Mouse (Mus musculus) intestine, embryonic 16.5 days (tissue): ENCODE measurements around the gene 4933414I15Rik. TPM values are rescaled to one million over a fixed set of nuclear protein-coding genes. Genes with fewer than 3 reads are reported as not detected.
A peak's percentile ranks its signal among the peaks of the same experiment; 100 is the strongest.

Source experiments
- ATAC-seq: fragments of 200-750 bp; cut with Nextera tagmentation; 2 replicates; pipeline ENCODE4 v1.8.0; 2017; ENCODE audit warnings: moderate TSS enrichment, moderate library complexity
- H3K27ac ChIP-seq: fragments of 300-500 bp; sonication (generic); 2 replicates; pipeline ENCODE4 v1.5.1; 2014; ENCODE audit warnings: mild to moderate bottlenecking, low read length
- H3K27me3 ChIP-seq: fragments of 300-500 bp; sonication (generic); replicated peaks from 2 replicates; pipeline ENCODE4 v1.6.1; 2014; ENCODE audit warnings: low read length, control low read depth, mixed read lengths; ENCODE audit not compliant: control insufficient read depth, insufficient read depth
- H3K36me3 ChIP-seq: fragments of 300-500 bp; sonication (generic); 2 replicates; pipeline ENCODE4 v1.6.1; 2014; ENCODE audit warnings: low read length, control low read depth; ENCODE audit not compliant: control insufficient read depth, insufficient read depth
- H3K4me1 ChIP-seq: fragments of 300-500 bp; sonication (generic); 2 replicates; pipeline ENCODE4 v1.6.1; 2014; ENCODE audit warnings: low read length, control low read depth, mixed read lengths; ENCODE audit not compliant: control insufficient read depth, insufficient read depth
- H3K4me2 ChIP-seq: fragments of 300-500 bp; sonication (generic); 2 replicates; pipeline ENCODE4 v1.6.1; 2014; ENCODE audit warnings: low read depth, low read length, control low read depth
- H3K4me3 ChIP-seq: fragments of 300-500 bp; sonication (generic); 2 replicates; pipeline ENCODE4 v1.5.1; 2014; ENCODE audit warnings: mild to moderate bottlenecking, low read length
- H3K9ac ChIP-seq: fragments of 300-500 bp; sonication (generic); 2 replicates; pipeline ENCODE4 v1.6.1; 2014; ENCODE audit warnings: low read depth, low read length
- H3K9me3 ChIP-seq: fragments of 300-500 bp; sonication (generic); 2 replicates; pipeline ENCODE4 v1.6.1; 2016; ENCODE audit warnings: low read length, control low read depth; ENCODE audit not compliant: control insufficient read depth
- WGBS: fragments of 180-500 bp; shearing (Covaris S2); extraction: QIAGEN DNeasy Blood & Tissue Kit; methylation state at CpG from one replicate; pipeline ENCODE4 v1.1.7; 2014; 5-methylcytosine and 5-hydroxymethylcytosine counted together
- polyA plus RNA-seq: library from polyadenylated mRNA; unstranded; fragments of >200 nt; fragmentation: Nextera tagmentation; extraction: Ambion mirVana; gene quantifications from 2 replicates; pipeline ENCODE4 v1.2.1, GENCODE M21; 2015

Gene 4933414I15Rik
- polyA plus RNA-seq, 1 experiment from 2014 or later: not detected

DNA sequence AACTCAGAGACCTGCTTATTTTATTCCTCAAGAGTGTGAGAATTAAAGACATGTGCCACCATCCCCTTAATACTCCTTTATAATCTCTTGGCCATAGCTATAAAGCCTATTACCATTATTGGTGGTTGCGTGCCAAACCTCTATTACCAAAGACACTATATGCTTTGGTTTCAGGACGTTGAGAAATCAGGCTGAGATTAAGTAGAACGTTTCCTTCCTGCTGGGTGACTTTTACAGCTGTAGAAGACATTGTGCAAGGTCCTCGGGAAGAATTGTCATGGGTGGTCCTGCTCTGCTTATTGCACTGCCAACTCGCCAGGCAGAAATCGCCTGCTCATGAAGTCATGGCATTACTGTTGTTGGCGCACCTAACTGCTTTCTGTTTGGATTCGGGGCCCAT, 5.1 kb downstream of the 4933414I15Rik start:
- H3K9me3 ChIP-seq: no peaks in the 10 kb centered on the region
- H3K4me2 ChIP-seq: no peak overlapping the region
- no peaks in the 10 kb centered on the region for H3K36me3 ChIP-seq
- H3K4me3 ChIP-seq: no peak overlapping the region
- no peak overlapping the region for H3K9ac ChIP-seq
- H3K27ac ChIP-seq: no peak overlapping the region
- WGBS: 80% methylated on average over 8 of the region's 8 CpGs
- H3K4me1 ChIP-seq: no peaks in the 10 kb centered on the region
- ATAC-seq: no peak
- H3K27me3 ChIP-seq: no peaks in the 10 kb centered on the region

DNA sequence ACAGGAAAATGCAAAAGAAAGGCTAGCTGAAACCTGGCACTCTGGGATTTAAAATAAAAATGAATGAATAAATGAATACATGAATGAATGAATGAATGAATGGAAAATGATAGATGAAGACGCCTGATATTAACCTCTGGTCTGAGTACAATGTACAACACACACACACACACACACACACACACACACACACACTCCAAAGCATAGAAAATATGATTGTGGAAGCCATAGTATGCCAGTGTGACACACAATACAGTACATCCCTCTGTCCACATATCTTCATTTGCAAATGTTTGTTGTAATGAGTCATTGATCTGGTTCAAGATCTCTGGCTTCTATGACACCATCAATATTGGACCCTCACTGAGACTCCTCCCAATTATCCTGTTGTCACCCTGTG, 11.5 kb downstream of the 4933414I15Rik start:
- Histone ChIP-seq H3K4me3 (no peak overlapping the region), H3K9me3 (no peaks in the 10 kb centered on the region), H3K27ac (no peak overlapping the region), H3K9ac (no peak overlapping the region), H3K4me2 (no peak overlapping the region; the same call in 1 of the 2 replicates), H3K4me1 (no peaks in the 10 kb centered on the region), H3K27me3 (no peaks in the 10 kb centered on the region), H3K36me3 (no peaks in the 10 kb centered on the region)
- ATAC-seq: peak; percentile 17
- WGBS: 90% methylated on average over 1 of the region's 1 CpGs

DNA sequence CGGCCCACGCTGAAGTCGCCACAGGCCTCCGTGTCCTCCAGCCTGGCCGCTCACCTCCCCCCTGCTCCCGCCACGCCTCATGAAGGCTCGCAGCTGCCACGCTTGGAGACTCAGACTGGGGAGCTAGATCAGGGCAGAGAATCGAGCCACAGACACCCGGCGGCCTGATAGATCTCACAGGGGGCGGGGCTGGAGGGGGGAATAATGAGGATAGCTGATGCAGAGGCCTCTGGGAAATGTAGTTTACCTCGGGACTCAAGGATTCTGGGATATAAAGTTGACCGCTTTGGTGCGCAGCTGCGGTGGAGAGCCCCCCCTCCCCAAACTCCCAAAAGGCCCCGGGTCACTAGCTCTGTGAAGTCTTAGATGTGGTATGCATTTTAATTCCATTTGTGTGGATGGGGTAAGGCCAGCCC, 12.1 kb downstream of the 4933414I15Rik start, which contains the start of gene Zfp354b:
Zfp354b (minus strand) TSS at position 183 of the 416 bp plus-strand sequence.
- Histone ChIP-seq H3K27me3 (no peaks in the 10 kb centered on the region), H3K4me3 (peak within 1 kb of the TSS; percentile 79), H3K27ac (peak within 1 kb of the TSS; percentile 46; the same call in 1 of the 2 replicates), H3K4me1 (no peaks in the 10 kb centered on the region), H3K36me3 (no peaks in the 10 kb centered on the region), H3K9me3 (no peaks in the 10 kb centered on the region), H3K9ac (peak within 1 kb of the TSS; percentile 82), H3K4me2 (peak within 1 kb of the TSS; percentile 98)
- 2% methylated on average over 18 of the region's 18 CpGs for WGBS
- peak; percentile 95 for ATAC-seq

DNA sequence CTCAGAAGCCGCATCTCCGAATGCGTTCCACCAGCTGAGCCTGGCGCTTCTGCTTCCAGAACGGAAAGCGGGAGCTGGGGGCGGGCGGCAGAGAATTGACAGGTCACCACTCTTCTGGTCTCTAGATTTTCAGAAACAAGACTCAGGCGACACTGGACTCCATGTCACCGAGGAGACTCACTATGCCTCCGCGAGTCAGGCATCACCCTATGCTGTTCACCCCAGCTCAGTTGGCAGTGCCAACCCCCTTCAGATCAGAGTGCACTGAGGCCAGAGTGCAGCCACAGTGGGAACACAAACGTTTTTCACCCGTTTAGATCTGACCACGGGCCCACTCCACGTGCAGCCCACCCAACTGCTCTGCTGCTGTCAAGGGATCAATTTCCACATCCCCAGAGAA, 12.5 kb downstream of the 4933414I15Rik start:
- Histone ChIP-seq H3K9me3 (no peaks in the 10 kb centered on the region), H3K4me2 (peak overlapping the region; percentile 98), H3K9ac (peak overlapping the region; percentile 82), H3K36me3 (no peaks in the 10 kb centered on the region), H3K4me1 (no peaks in the 10 kb centered on the region), H3K27me3 (no peaks in the 10 kb centered on the region), H3K27ac (peak overlapping the region; percentile 46; the same call in 1 of the 2 replicates), H3K4me3 (peak overlapping the region; percentile 79)
- ATAC-seq: peak; percentile 76
- 3% methylated on average over 16 of the region's 16 CpGs for WGBS

DNA sequence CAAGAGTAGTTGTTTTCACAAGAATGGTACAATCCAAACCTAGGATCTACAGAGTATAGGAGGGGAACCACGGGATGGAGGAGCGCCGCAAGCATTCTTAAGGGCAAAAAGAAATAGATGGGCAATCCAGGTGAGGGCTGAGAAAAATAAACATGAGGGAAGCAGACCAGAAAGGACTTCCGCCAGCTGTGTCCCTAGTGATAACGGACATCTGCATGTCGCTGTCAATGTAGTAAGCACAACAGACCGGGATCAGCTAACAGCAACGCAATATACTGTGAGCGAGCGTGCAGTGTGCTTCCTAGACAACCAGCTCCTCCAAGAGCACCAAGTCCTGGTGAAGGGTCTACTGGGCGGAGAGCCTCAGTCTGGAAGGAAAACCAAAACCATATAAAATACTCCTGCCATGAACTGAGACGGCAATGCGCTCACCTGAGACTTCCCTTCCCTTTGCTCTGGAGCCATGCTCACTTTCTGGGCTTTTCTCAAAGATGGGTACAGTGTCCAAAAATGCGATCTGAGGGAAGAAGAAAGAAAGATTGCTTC, 13.0 kb downstream of the 4933414I15Rik start:
- 15% methylated on average over 14 of the region's 14 CpGs for WGBS
- H3K4me1 ChIP-seq: no peaks in the 10 kb centered on the region
- H3K27ac ChIP-seq: no peak overlapping the region
- H3K36me3 ChIP-seq: no peaks in the 10 kb centered on the region
- peak overlapping the region; percentile 98 for H3K4me2 ChIP-seq
- H3K9ac ChIP-seq: peak overlapping the region; percentile 82
- no peaks in the 10 kb centered on the region for H3K27me3 ChIP-seq
- ATAC-seq: no peak
- no peaks in the 10 kb centered on the region for H3K9me3 ChIP-seq
- H3K4me3 ChIP-seq: peak overlapping the region; percentile 79

DNA sequence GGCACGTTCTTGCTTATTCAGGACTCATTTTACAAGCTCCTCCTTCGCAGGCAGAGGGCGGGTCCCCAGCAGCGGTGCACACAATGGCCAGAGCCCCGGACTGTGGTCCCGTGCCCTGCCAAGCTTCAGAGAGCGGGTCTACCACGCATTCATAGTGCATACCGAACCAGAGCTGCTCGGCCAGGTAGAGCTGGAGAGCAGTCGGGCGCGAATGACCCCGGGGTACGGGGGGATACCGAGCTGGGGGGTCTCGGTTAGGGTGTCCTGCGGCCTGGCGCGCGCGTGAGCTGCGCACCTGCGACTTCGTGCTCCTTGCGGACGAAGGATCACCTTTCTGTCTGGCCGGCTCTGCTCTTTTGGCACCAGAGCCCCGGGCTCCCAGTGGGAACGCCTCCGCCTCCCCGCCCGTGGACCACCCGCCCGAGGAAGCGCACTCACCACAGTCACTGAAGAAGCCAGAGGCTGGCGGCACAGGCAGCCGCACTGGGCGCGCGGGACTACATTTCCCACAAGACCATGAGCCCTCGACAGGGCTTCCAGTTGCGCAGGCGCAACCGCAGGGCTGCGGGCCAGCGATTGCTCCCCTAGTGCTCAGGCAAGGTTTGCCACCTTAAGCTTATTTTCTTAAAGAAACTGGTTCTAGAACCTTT, 27.8 kb downstream of the 4933414I15Rik start, which contains the start of gene Zfp2:
Zfp2 (minus strand) TSS at position 495 of the 650 bp plus-strand sequence.
- peaks cover 7% of the 10 kb centered on the region for H3K36me3 ChIP-seq
- H3K9me3 ChIP-seq: no peaks in the 10 kb centered on the region
- H3K4me2 ChIP-seq: peak within 1 kb of the TSS; percentile 56
- H3K4me3 ChIP-seq: peak within 1 kb of the TSS; percentile 87
- peak within 1 kb of the TSS; percentile 54; the same call in 1 of the 2 replicates for H3K27ac ChIP-seq
- peak within 1 kb of the TSS; percentile 89 for H3K9ac ChIP-seq
- under 1% methylated on average over 47 of the region's 47 CpGs for WGBS
- H3K27me3 ChIP-seq: no peaks in the 10 kb centered on the region
- peak; percentile 99 for ATAC-seq
- no peaks in the 10 kb centered on the region for H3K4me1 ChIP-seq

DNA sequence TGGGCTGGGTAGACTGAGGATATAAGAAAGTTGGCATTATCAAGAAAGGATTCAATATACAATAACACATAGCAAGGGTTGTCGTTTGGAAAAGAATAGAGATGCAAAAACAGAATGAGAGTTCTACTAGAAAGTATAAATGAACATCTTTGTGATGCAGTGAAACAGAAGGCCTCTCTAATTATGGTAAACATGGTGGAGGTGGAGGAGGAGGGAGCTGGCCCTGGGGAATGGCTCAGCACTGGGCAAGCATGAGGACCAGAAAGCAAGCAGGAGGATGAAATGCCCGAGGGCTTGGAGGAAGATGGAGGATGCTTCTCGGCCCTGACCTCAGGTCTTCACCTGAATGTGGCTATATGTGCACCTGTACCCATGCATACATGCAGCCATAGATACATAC, 29.1 kb downstream of the 4933414I15Rik start:
- no peak overlapping the region for H3K9ac ChIP-seq
- 95% methylated on average over 3 of the region's 3 CpGs for whole genome bisulfite sequencing
- H3K36me3 ChIP-seq: peaks cover 13% of the 10 kb centered on the region
- no peak overlapping the region for H3K4me2 ChIP-seq
- no peaks in the 10 kb centered on the region for H3K9me3 ChIP-seq
- H3K4me3 ChIP-seq: no peak overlapping the region
- no peak overlapping the region for H3K27ac ChIP-seq
- no peaks in the 10 kb centered on the region for H3K4me1 ChIP-seq
- no peak for ATAC-seq
- no peaks in the 10 kb centered on the region for H3K27me3 ChIP-seq

DNA sequence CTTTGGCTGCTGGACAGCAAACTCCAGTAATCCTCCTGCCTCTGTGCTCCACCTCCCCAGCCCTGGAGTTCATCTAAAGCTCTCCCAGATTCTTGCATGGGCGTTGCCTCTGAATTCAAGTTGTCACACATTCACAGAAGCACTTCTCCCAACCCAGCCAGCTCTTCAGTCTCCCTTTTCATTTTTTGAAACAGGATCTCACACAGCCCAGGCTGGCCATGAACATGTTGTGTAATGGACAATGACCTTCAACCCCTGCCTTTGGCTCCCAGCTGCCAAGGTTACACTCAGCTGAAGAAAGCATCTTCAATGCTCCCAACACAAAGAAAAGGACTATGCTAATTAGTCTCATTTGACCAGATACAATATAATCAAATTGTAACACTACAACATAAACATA, 30.3 kb downstream of the 4933414I15Rik start:
- WGBS: 96% methylated on average over 1 of the region's 1 CpGs
- Histone ChIP-seq H3K4me2 (no peak overlapping the region), H3K27ac (no peak overlapping the region), H3K4me1 (no peaks in the 10 kb centered on the region), H3K4me3 (no peak overlapping the region), H3K9me3 (no peaks in the 10 kb centered on the region), H3K36me3 (peaks cover 17% of the 10 kb centered on the region), H3K9ac (no peak overlapping the region), H3K27me3 (no peaks in the 10 kb centered on the region)
- ATAC-seq: no peak

DNA sequence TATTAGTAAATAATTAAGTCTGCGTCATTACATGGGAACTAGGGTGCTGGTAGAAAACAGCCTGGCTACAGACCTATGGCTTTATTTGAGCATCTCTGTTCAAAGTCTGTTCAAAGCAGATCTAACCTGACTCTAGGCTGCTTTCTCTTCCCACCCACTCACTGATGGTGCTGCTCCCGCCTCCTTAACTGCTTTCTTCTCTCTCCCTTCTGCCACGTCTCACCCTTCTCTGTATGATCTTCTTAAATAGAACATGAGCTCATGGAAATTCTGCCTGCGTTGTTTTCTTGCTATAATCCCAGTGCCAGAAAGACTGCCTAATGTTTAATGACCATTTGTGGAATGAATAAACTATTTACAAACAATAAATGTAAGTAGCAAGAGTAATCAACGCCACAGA, 35.4 kb downstream of the 4933414I15Rik start:
- H3K9me3 ChIP-seq: peaks cover 10% of the 10 kb centered on the region; the same call in 1 of the 2 replicates
- peaks cover 48% of the 10 kb centered on the region for H3K36me3 ChIP-seq
- H3K9ac ChIP-seq: no peak overlapping the region
- ATAC-seq: no peak
- no peak overlapping the region for H3K4me3 ChIP-seq
- H3K4me2 ChIP-seq: no peak overlapping the region
- H3K27ac ChIP-seq: no peak overlapping the region
- H3K27me3 ChIP-seq: no peaks in the 10 kb centered on the region
- WGBS: 91% methylated on average over 5 of the region's 5 CpGs
- no peaks in the 10 kb centered on the region for H3K4me1 ChIP-seq
